Mouse (Mus musculus): ENCODE results near the gene Sat2. TPM values are rescaled to one million over a fixed set of nuclear protein-coding genes. Genes with fewer than 3 reads are reported as not detected.

The Sat2 gene
- polyA plus RNA-seq, 1 experiment from 2014 or later = 18.1 TPM

DNA sequence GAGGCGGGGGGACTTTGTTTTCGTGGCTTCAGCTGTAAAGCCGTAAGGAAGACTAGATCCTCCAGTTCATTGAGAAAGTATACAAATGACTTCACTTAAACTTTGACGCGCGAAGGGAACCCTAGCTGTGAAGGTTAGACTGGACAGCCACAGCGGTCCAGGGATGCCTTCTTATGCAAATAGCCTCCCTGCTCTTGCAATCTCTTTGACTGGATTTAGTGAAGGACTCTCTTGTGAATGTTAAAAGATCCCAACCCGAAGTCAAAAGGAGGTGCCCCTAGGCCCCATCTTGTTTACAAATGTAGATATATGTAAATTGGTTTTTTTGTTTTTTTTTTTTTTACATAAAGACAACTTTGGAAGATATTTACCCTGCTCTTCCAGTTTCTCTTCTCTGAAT, 40.0 kb upstream of the Sat2 start:
- Histone ChIP-seq H3K27ac (ENCODE audit: low read depth) (peak overlapping the region; percentile 96), H3K36me3 (ENCODE audit: control insufficient read depth, insufficient read depth, low read length) (peaks cover 10% of the 10 kb centered on the region), H3K4me2 (ENCODE audit: low read length) (peak overlapping the region; percentile 79), H3K4me1 (replicated peaks; ENCODE audit: control insufficient read depth, insufficient read depth, low read length) (peaks cover 21% of the 10 kb centered on the region), H3K4me3 (ENCODE audit: low read depth, low read length) (peak overlapping the region; percentile 78), H3K27me3 (replicated peaks; ENCODE audit: control insufficient read depth, insufficient read depth, low read length) (no peaks in the 10 kb centered on the region), H3K9ac (ENCODE audit: low read length) (peak overlapping the region; percentile 92), H3K9me3 (ENCODE audit: control insufficient read depth, low read length) (no peaks in the 10 kb centered on the region)
- under 1% methylated on average over 8 of the region's 8 CpGs for WGBS
- ATAC-seq (replicated peaks; ENCODE audit: low FRiP score, low TSS enrichment, low read depth) = no peak
- DNase-seq (ENCODE audit: low spot score) = no peak

GRCm38 (mm10) chr11:69582230-69582805, 39.5 kb upstream of the Sat2 start:
- ATAC-seq (replicated peaks; ENCODE audit: low FRiP score, low TSS enrichment, low read depth) (no peak), DNase-seq (ENCODE audit: low spot score) (no peak)
- H3K4me2 ChIP-seq (ENCODE audit: low read length) = peak overlapping the region; percentile 79
- WGBS = 67% methylated on average over 9 of the region's 9 CpGs
- H3K4me1 ChIP-seq (replicated peaks; ENCODE audit: control insufficient read depth, insufficient read depth, low read length) = peaks cover 17% of the 10 kb centered on the region
- peaks cover 10% of the 10 kb centered on the region for H3K36me3 ChIP-seq (ENCODE audit: control insufficient read depth, insufficient read depth, low read length)
- H3K9ac ChIP-seq (ENCODE audit: low read length) = peak overlapping the region; percentile 92
- peak overlapping the region; percentile 78 for H3K4me3 ChIP-seq (ENCODE audit: low read depth, low read length)
- peak overlapping the region; percentile 96; the same call in 1 of the 2 replicates for H3K27ac ChIP-seq (ENCODE audit: low read depth)
- H3K27me3 ChIP-seq (replicated peaks; ENCODE audit: control insufficient read depth, insufficient read depth, low read length) = no peaks in the 10 kb centered on the region
- H3K9me3 ChIP-seq (ENCODE audit: control insufficient read depth, low read length) = no peaks in the 10 kb centered on the region

DNA sequence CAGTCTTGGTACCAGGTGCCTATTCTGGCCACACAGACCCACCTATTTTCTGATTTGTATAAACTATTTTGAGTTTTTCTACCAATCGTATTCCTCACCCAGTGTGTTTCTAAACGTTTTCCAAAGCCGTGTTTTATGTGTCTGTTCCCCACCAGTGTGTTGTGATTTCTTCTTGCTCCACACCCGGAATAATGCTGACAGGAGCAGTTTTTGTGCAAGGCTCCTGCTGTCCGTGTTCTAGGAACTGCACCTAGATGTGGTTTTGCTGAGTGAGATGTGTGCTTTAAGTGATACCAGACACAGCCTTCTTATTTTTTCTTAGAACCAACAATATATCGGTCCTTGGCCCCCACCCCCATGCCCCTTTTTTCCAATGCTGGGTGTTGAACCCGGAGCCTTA, 37.8 kb upstream of the Sat2 start:
- Histone ChIP-seq H3K36me3 (ENCODE audit: control insufficient read depth, insufficient read depth, low read length) (peaks cover 26% of the 10 kb centered on the region), H3K9ac (ENCODE audit: low read length) (no peak overlapping the region), H3K27ac (ENCODE audit: low read depth) (no peak overlapping the region), H3K4me3 (ENCODE audit: low read depth, low read length) (no peak overlapping the region), H3K9me3 (ENCODE audit: control insufficient read depth, low read length) (no peaks in the 10 kb centered on the region), H3K27me3 (replicated peaks; ENCODE audit: control insufficient read depth, insufficient read depth, low read length) (no peaks in the 10 kb centered on the region), H3K4me2 (ENCODE audit: low read length) (no peak overlapping the region), H3K4me1 (replicated peaks; ENCODE audit: control insufficient read depth, insufficient read depth, low read length) (peaks cover 6% of the 10 kb centered on the region; the same call in 1 of the 2 replicates)
- 81% methylated on average over 7 of the region's 7 CpGs for WGBS
- no peak for ATAC-seq (replicated peaks; ENCODE audit: low FRiP score, low TSS enrichment, low read depth)
- DNase-seq (ENCODE audit: low spot score) = no peak

DNA sequence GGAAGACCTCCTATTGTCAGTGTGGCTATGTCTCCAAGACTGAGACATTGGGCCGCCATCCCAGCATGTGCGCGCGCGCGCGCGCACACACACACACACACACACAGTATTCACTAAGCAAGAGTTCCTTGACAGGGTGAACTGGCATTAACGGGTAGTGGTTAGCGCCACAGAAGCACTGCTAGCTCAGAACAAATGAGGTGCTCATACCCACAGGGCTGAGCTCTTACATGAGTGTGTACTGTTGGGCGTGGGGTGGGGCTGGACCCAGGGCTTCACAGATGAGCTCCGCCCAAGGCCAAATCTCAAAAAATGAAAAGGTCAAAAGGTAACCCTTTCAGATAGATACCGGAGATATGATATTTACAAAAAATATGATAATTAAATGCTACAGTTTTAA, 36.9 kb upstream of the Sat2 start:
- H3K36me3 ChIP-seq (ENCODE audit: control insufficient read depth, insufficient read depth, low read length) = peaks cover 35% of the 10 kb centered on the region
- WGBS = 95% methylated on average over 13 of the region's 13 CpGs

GRCm38 (mm10) chr11:69585718-69586325, 36.0 kb upstream of the Sat2 start:
- Histone ChIP-seq H3K36me3 (ENCODE audit: control insufficient read depth, insufficient read depth, low read length) (peaks cover 44% of the 10 kb centered on the region), H3K4me3 (ENCODE audit: low read depth, low read length) (no peak overlapping the region), H3K27ac (ENCODE audit: low read depth) (no peak overlapping the region), H3K9me3 (ENCODE audit: control insufficient read depth, low read length) (no peaks in the 10 kb centered on the region), H3K9ac (ENCODE audit: low read length) (no peak overlapping the region), H3K4me1 (replicated peaks; ENCODE audit: control insufficient read depth, insufficient read depth, low read length) (peaks cover 6% of the 10 kb centered on the region; the same call in 1 of the 2 replicates), H3K4me2 (ENCODE audit: low read length) (no peak overlapping the region), H3K27me3 (replicated peaks; ENCODE audit: control insufficient read depth, insufficient read depth, low read length) (no peaks in the 10 kb centered on the region)
- WGBS = 81% methylated on average over 7 of the region's 7 CpGs
- DNase-seq (ENCODE audit: low spot score) = no peak
- no peak for ATAC-seq (replicated peaks; ENCODE audit: low FRiP score, low TSS enrichment, low read depth)

More for the DNA sequence above, 36.9 kb upstream of the Sat2 start:
- ATAC-seq (replicated peaks; ENCODE audit: low FRiP score, low TSS enrichment, low read depth) = no peak
- Histone ChIP-seq H3K4me3 (ENCODE audit: low read depth, low read length) (no peak overlapping the region), H3K4me1 (replicated peaks; ENCODE audit: control insufficient read depth, insufficient read depth, low read length) (peaks cover 6% of the 10 kb centered on the region; the same call in 1 of the 2 replicates), H3K4me2 (ENCODE audit: low read length) (no peak overlapping the region), H3K9ac (ENCODE audit: low read length) (no peak overlapping the region), H3K9me3 (ENCODE audit: control insufficient read depth, low read length) (no peaks in the 10 kb centered on the region), H3K27me3 (replicated peaks; ENCODE audit: control insufficient read depth, insufficient read depth, low read length) (no peaks in the 10 kb centered on the region), H3K27ac (ENCODE audit: low read depth) (no peak overlapping the region)
- no peak for DNase-seq (ENCODE audit: low spot score)

DNA sequence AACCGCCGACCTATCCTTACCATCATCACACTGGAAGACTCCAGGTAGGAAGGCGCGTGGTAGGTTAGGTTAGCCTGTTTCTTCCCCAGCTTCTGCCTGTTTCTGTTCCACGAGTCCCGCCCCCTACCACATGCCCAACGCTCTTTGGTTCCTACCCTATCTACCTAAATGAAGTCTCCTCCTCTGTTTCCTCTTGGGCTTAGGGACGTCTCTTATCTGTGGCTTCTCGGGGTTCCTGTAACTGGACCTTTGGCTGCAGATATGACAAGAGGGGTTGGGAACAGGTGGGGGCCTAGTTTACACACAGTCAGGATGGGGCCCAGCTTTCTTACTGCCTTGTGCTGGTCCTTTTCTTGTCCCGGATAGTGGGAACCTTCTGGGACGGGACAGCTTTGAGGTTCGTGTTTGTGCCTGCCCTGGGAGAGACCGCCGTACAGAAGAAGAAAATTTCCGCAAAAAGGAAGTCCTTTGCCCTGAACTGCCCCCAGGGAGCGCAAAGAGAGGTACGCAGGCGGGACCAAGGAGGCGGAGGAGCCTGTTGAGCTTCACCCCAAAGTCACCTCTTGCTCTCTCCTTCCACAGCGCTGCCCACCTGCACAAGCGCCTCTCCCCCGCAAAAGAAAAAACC, 32.5 kb upstream of the Sat2 start:
- H3K9ac ChIP-seq (ENCODE audit: low read length) = no peak overlapping the region
- peaks cover 70% of the 10 kb centered on the region for H3K36me3 ChIP-seq (ENCODE audit: control insufficient read depth, insufficient read depth, low read length)
- H3K4me1 ChIP-seq (replicated peaks; ENCODE audit: control insufficient read depth, insufficient read depth, low read length) = no peaks in the 10 kb centered on the region
- WGBS = 91% methylated on average over 22 of the region's 22 CpGs
- no peaks in the 10 kb centered on the region for H3K9me3 ChIP-seq (ENCODE audit: control insufficient read depth, low read length)
- ATAC-seq (replicated peaks; ENCODE audit: low FRiP score, low TSS enrichment, low read depth) = no peak
- H3K4me3 ChIP-seq (ENCODE audit: low read depth, low read length) = no peak overlapping the region
- no peaks in the 10 kb centered on the region for H3K27me3 ChIP-seq (replicated peaks; ENCODE audit: control insufficient read depth, insufficient read depth, low read length)
- H3K27ac ChIP-seq (ENCODE audit: low read depth) = no peak overlapping the region
- H3K4me2 ChIP-seq (ENCODE audit: low read length) = no peak overlapping the region
- DNase-seq (ENCODE audit: low spot score) = no peak

DNA sequence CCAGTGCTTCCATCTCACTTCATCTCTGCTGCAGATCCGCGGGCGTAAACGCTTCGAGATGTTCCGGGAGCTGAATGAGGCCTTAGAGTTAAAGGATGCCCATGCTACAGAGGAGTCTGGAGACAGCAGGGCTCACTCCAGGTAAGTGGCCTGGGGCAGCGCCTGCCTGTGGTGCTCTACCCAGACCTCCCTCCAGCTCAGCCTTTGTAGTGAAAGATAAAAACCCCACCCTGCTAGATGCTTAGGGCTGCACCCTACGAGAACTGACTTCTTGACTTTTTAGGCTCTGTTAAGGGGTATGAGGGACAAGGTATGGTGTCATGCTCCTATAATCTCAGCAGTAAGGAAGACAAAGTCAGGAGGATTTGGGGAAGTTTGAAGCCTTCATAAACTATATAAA, 31.2 kb upstream of the Sat2 start:
- Histone ChIP-seq H3K27me3 (replicated peaks; ENCODE audit: control insufficient read depth, insufficient read depth, low read length) (no peaks in the 10 kb centered on the region), H3K4me3 (ENCODE audit: low read depth, low read length) (no peak overlapping the region), H3K4me1 (replicated peaks; ENCODE audit: control insufficient read depth, insufficient read depth, low read length) (no peaks in the 10 kb centered on the region), H3K27ac (ENCODE audit: low read depth) (no peak overlapping the region), H3K4me2 (ENCODE audit: low read length) (no peak overlapping the region), H3K36me3 (ENCODE audit: control insufficient read depth, insufficient read depth, low read length) (peaks cover 74% of the 10 kb centered on the region), H3K9me3 (ENCODE audit: control insufficient read depth, low read length) (no peaks in the 10 kb centered on the region), H3K9ac (ENCODE audit: low read length) (no peak overlapping the region)
- 94% methylated on average over 8 of the region's 8 CpGs for WGBS
- ATAC-seq (replicated peaks; ENCODE audit: low FRiP score, low TSS enrichment, low read depth) (no peak), DNase-seq (ENCODE audit: low spot score) (no peak)

- H3K9me3 ChIP-seq (ENCODE audit: control insufficient read depth, low read length) = no peaks in the 10 kb centered on the region
- H3K36me3 ChIP-seq (ENCODE audit: control insufficient read depth, insufficient read depth, low read length) = peaks cover 74% of the 10 kb centered on the region
Measured at GRCm38 (mm10) chr11:69591424-69591823, 30.4 kb upstream of the Sat2 start.

More at GRCm38 (mm10) chr11:69591424-69591823, 30.4 kb upstream of the Sat2 start:
- no peak overlapping the region for H3K9ac ChIP-seq (ENCODE audit: low read length)
- 92% methylated on average over 3 of the region's 3 CpGs for WGBS
- no peaks in the 10 kb centered on the region for H3K4me1 ChIP-seq (replicated peaks; ENCODE audit: control insufficient read depth, insufficient read depth, low read length)
- ATAC-seq (replicated peaks; ENCODE audit: low FRiP score, low TSS enrichment, low read depth) (no peak), DNase-seq (ENCODE audit: low spot score) (no peak)
- H3K4me2 ChIP-seq (ENCODE audit: low read length) = no peak overlapping the region
- H3K27ac ChIP-seq (ENCODE audit: low read depth) = no peak overlapping the region
- no peaks in the 10 kb centered on the region for H3K27me3 ChIP-seq (replicated peaks; ENCODE audit: control insufficient read depth, insufficient read depth, low read length)
- no peak overlapping the region for H3K4me3 ChIP-seq (ENCODE audit: low read depth, low read length)
